Mouse (Mus musculus) heart, embryonic 15.5 days (tissue): Measurements from ENCODE around the gene Myo5c. TPM values are rescaled to one million over a fixed set of nuclear protein-coding genes. Genes with fewer than 3 reads are reported as not detected.

ENCODE experiments used
- ATAC-seq: fragments of 200-750 bp; cut with Nextera tagmentation; replicated peaks from 2 replicates; pipeline ENCODE4 v1.8.0; 2017; ENCODE audit warnings: low read depth, moderate TSS enrichment; ENCODE audit not compliant: insufficient number of reproducible peaks, insufficient read depth, low FRiP score
- H3K27ac ChIP-seq: fragments of 300-500 bp; sonication (generic); 2 replicates; pipeline ENCODE4 v1.5.1; 2015; ENCODE audit warnings: mild to moderate bottlenecking, inconsistent platforms
- H3K27me3 ChIP-seq: fragments of 300-500 bp; sonication (generic); 2 replicates; pipeline ENCODE4 v1.6.1; 2015; ENCODE audit warnings: inconsistent platforms
- H3K36me3 ChIP-seq: fragments of 300-500 bp; sonication (generic); 2 replicates; pipeline ENCODE4 v1.6.1; 2015; ENCODE audit warnings: mild to moderate bottlenecking, inconsistent platforms
- H3K4me1 ChIP-seq: fragments of 300-500 bp; sonication (generic); replicated peaks from 2 replicates; pipeline ENCODE4 v1.6.1; 2015; ENCODE audit warnings: inconsistent platforms
- H3K4me2 ChIP-seq: fragments of 300-500 bp; sonication (generic); 2 replicates; pipeline ENCODE4 v1.6.1; 2015; ENCODE audit warnings: inconsistent platforms, mild to moderate bottlenecking, moderate library complexity
- H3K4me3 ChIP-seq: fragments of 300-500 bp; sonication (generic); 2 replicates; pipeline ENCODE4 v1.5.1; 2015; ENCODE audit warnings: mild to moderate bottlenecking, inconsistent platforms
- H3K9ac ChIP-seq: fragments of 300-500 bp; sonication (generic); 2 replicates; pipeline ENCODE4 v1.6.1; 2015; ENCODE audit warnings: mild to moderate bottlenecking, inconsistent platforms
- H3K9me3 ChIP-seq: fragments of 300-500 bp; sonication (generic); replicated peaks from 2 replicates; pipeline ENCODE4 v1.6.1; 2016; ENCODE audit warnings: inconsistent platforms
- WGBS: fragments of 180-500 bp; shearing (Covaris S2); methylation state at CpG from one replicate; pipeline ENCODE4 v1.1.7; 2015; ENCODE audit warnings: mixed read lengths; 5-methylcytosine and 5-hydroxymethylcytosine counted together
- polyA plus RNA-seq: library from polyadenylated mRNA; unstranded; fragments of >200 nt; fragmentation: Nextera tagmentation; extraction: Ambion mirVana; gene quantifications from 2 replicates; pipeline ENCODE4 v1.2.1, GENCODE M21; 2015

Myo5c gene
- polyA plus RNA-seq, 1 experiment from 2014 or later = 2.4 TPM

DNA sequence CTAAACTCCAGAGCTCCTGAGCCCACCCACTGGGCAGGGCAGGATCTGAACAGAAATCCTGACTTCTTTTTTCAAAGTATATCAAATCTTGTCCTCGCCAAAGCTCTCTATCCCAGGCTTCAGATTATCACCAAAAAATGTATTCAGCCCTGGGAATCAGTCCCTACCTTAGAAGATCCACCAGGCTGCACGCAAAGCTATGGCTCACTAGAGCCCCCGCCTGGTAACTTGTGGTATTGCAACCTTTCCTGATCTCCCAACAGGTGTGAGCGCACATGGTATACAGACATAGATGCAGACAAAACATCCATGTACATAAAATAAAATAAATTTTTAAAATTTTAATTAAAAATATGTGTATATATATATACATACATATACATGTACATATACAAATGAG is 80.2 kb downstream of the Myo5c start:
- ATAC-seq = no peak
- no peaks in the 10 kb centered on the region for H3K36me3 ChIP-seq

DNA sequence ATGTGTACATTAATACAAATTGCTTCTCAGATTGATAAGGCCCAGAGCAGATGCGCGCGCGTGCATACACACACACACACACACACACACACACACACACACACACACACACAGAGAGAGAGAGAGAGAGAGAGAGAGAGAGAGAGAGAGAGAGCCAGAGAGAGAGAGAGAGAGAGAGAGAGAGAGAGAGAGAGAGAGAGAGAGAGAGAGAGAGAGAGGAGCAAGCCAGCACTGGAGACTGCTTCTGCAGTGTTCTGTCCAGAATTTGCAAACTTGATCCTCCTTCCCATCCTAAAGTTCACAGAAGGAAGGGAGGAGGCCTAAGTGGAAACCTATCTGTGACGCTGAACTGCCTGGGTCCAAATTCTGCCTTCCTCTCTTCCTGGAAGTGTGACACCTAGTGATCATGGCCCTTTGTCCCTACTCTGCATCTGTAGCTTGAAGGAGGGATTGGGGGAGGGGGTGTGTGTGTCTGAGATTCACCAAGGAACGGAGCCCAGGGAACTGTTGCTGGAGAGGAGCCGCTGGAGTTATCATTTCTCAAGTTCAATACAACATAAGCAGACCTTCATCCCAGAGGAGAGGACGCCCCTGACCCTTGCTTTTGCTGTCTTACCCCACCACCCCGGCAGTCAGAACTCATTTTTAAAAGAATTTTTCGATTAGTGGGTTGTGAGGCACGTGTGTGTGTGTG is 81.5 kb downstream of the Myo5c start:
- no peaks in the 10 kb centered on the region for H3K27me3 ChIP-seq
- ATAC-seq = no peak
- H3K9ac ChIP-seq = peak overlapping the region; percentile 70; the same call in 1 of the 2 replicates
- peaks cover 18% of the 10 kb centered on the region for H3K4me1 ChIP-seq
- no peaks in the 10 kb centered on the region for H3K36me3 ChIP-seq
- H3K9me3 ChIP-seq = no peaks in the 10 kb centered on the region
- 5% methylated on average over 7 of the region's 11 CpGs for WGBS
- peak overlapping the region; percentile 88 for H3K27ac ChIP-seq
- peak overlapping the region; percentile 78 for H3K4me3 ChIP-seq
- peak overlapping the region; percentile 84 for H3K4me2 ChIP-seq

More for the DNA sequence above, 80.2 kb downstream of the Myo5c start:
- 18% methylated on average over 4 of the region's 4 CpGs for WGBS
- H3K4me1 ChIP-seq = peaks cover 18% of the 10 kb centered on the region
- no peaks in the 10 kb centered on the region for H3K27me3 ChIP-seq
- no peak overlapping the region for H3K27ac ChIP-seq
- H3K9ac ChIP-seq = no peak overlapping the region
- H3K9me3 ChIP-seq = no peaks in the 10 kb centered on the region
- no peak overlapping the region for H3K4me2 ChIP-seq
- H3K4me3 ChIP-seq = no peak overlapping the region

- peaks cover 18% of the 10 kb centered on the region for H3K4me1 ChIP-seq
- H3K4me3 ChIP-seq = peak overlapping the region; percentile 78
- H3K9ac ChIP-seq = peak overlapping the region; percentile 70
- H3K9me3 ChIP-seq = no peaks in the 10 kb centered on the region
- under 1% methylated on average over 52 of the region's 52 CpGs for WGBS
- H3K4me2 ChIP-seq = peak overlapping the region; percentile 84
- H3K36me3 ChIP-seq = no peaks in the 10 kb centered on the region
- no peaks in the 10 kb centered on the region for H3K27me3 ChIP-seq
- ATAC-seq = peak; percentile 87
- peak overlapping the region; percentile 88 for H3K27ac ChIP-seq
These were observed 82.2 kb downstream of the Myo5c start for GRCm38 (mm10) chr9:75313832-75314516.

DNA sequence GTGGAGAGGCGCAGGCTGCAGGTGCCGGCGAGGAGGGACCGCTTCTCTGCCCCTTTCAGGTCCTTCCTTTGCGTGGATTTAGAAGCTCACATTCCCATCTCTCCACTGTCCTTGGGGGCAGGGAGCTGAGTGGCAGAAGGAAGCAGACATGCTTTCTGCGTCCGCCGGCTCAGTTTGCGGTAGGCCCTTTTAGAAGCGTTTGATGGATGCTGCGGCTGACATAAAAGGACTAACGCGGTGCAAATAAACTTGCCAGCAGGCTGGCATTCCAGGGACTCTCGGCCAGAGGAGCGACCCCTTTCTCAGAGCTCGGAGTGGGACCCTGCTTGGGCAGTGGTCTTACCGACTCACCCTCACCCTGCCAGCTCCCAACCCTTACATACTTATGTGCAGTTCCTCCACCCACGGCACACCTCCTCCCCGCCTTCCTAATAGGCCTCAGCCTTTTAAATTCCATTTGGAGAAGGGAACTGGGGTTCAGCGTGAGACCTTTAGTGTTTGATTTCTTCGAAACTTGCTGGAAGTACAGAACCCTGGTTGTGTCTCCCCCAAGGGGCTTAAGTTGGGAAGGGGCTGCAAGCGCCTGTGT is 82.8 kb downstream of the Myo5c start:
- no peak for ATAC-seq
- Histone ChIP-seq H3K9me3 (no peaks in the 10 kb centered on the region), H3K27me3 (no peaks in the 10 kb centered on the region), H3K36me3 (no peaks in the 10 kb centered on the region), H3K4me3 (peak overlapping the region; percentile 78), H3K4me2 (peak overlapping the region; percentile 84), H3K27ac (peak overlapping the region; percentile 88), H3K9ac (peak overlapping the region; percentile 70), H3K4me1 (peaks cover 22% of the 10 kb centered on the region)
- 4% methylated on average over 22 of the region's 22 CpGs for WGBS

GRCm38 (mm10) chr9:75315238-75315637 is 83.4 kb downstream of the Myo5c start:
- Histone ChIP-seq H3K36me3 (no peaks in the 10 kb centered on the region), H3K27ac (no peak overlapping the region), H3K4me3 (peak overlapping the region; percentile 78), H3K4me1 (peaks cover 27% of the 10 kb centered on the region), H3K9ac (no peak overlapping the region), H3K9me3 (no peaks in the 10 kb centered on the region), H3K4me2 (peak overlapping the region; percentile 84), H3K27me3 (no peaks in the 10 kb centered on the region)
- ATAC-seq = no peak
- WGBS = 76% methylated on average over 3 of the region's 3 CpGs

DNA sequence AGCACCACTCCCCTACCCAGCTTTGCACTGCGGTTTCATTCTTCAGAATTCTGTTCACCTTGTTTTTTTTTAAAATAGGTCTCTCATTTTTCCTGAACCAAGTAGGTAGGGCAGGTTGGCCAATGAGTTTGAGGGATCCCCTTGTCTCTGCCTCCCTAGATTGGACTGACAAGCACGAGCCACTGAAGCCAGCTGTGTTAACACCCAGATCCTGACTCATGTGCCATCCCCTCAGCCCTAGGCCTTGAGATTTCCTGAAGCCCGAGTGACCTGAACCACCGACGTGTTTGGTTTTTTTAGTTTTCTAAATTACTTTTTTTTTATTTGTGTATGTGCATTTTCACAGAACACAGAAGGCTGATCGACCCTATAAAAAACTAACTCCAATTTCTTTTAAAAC is 85.0 kb downstream of the Myo5c start:
- 89% methylated on average over 6 of the region's 6 CpGs for WGBS
- H3K4me3 ChIP-seq = no peak overlapping the region
- H3K4me1 ChIP-seq = peaks cover 30% of the 10 kb centered on the region
- no peaks in the 10 kb centered on the region for H3K9me3 ChIP-seq
- H3K27me3 ChIP-seq = no peaks in the 10 kb centered on the region
- no peak for ATAC-seq
- H3K27ac ChIP-seq = no peak overlapping the region
- no peak overlapping the region for H3K4me2 ChIP-seq
- no peaks in the 10 kb centered on the region for H3K36me3 ChIP-seq
- H3K9ac ChIP-seq = no peak overlapping the region

GRCm38 (mm10) chr9:75318196-75318595 is 86.4 kb downstream of the Myo5c start:
- Histone ChIP-seq H3K36me3 (no peaks in the 10 kb centered on the region), H3K27me3 (no peaks in the 10 kb centered on the region), H3K4me2 (no peak overlapping the region), H3K4me1 (peaks cover 32% of the 10 kb centered on the region), H3K9me3 (no peaks in the 10 kb centered on the region), H3K9ac (no peak overlapping the region), H3K4me3 (no peak overlapping the region), H3K27ac (no peak overlapping the region)
- WGBS = 89% methylated on average over 2 of the region's 2 CpGs
- no peak for ATAC-seq

- no peaks in the 10 kb centered on the region for H3K36me3 ChIP-seq
- peaks cover 25% of the 10 kb centered on the region for H3K4me1 ChIP-seq
- no peaks in the 10 kb centered on the region for H3K27me3 ChIP-seq
- 72% methylated on average over 3 of the region's 3 CpGs for WGBS
- no peak overlapping the region for H3K4me2 ChIP-seq
- H3K4me3 ChIP-seq = no peak overlapping the region
- H3K9me3 ChIP-seq = no peaks in the 10 kb centered on the region
- peak overlapping the region; percentile 76 for H3K27ac ChIP-seq
- no peak overlapping the region for H3K9ac ChIP-seq
- ATAC-seq = no peak
These were observed 87.5 kb downstream of the Myo5c start for GRCm38 (mm10) chr9:75319365-75319764.

GRCm38 (mm10) chr9:75322099-75322885 is 90.5 kb downstream of the Myo5c start:
- H3K27me3 ChIP-seq = no peaks in the 10 kb centered on the region
- no peaks in the 10 kb centered on the region for H3K9me3 ChIP-seq
- H3K27ac ChIP-seq = peak overlapping the region; percentile 37
- peaks cover 14% of the 10 kb centered on the region for H3K4me1 ChIP-seq
- 59% methylated on average over 13 of the region's 13 CpGs for WGBS
- H3K9ac ChIP-seq = no peak overlapping the region
- H3K4me3 ChIP-seq = no peak overlapping the region
- no peaks in the 10 kb centered on the region; the same call in 1 of the 2 replicates for H3K36me3 ChIP-seq
- ATAC-seq = 0 out of 2 replicates have a peak, but pooled peaks have one; percentile 40
- no peak overlapping the region for H3K4me2 ChIP-seq

DNA sequence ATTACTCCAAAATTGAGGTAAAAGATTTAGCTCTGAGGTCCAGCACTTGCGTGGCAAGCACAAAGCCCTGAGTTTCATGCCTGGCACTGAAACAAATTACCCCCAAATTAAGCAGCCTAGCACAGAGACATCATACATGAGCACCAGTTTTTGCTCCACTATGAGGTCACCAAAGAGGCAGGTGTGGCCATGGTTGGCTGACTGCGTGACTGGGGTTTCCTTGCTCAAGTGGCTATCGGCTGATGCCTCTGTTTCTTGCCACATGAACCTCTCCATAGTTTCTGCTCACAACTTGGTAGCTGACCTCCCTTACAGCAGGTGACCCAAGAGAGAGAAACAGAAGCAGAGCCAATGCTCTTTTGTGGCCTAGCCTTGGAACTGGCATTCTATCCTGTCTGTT is 96.2 kb downstream of the Myo5c start:
- H3K4me1 ChIP-seq = no peaks in the 10 kb centered on the region
- ATAC-seq = no peak
- H3K9me3 ChIP-seq = no peaks in the 10 kb centered on the region
- WGBS = 88% methylated on average over 3 of the region's 3 CpGs
- H3K4me2 ChIP-seq = no peak overlapping the region
- H3K36me3 ChIP-seq = peaks cover 10% of the 10 kb centered on the region; the same call in 1 of the 2 replicates
- H3K27me3 ChIP-seq = no peaks in the 10 kb centered on the region
- H3K4me3 ChIP-seq = no peak overlapping the region
- H3K27ac ChIP-seq = no peak overlapping the region
- H3K9ac ChIP-seq = no peak overlapping the region

GRCm38 (mm10) chr9:75330821-75331220 is 99.0 kb downstream of the Myo5c start:
- no peaks in the 10 kb centered on the region for H3K27me3 ChIP-seq
- no peaks in the 10 kb centered on the region for H3K4me1 ChIP-seq
- no peak overlapping the region for H3K9ac ChIP-seq
- no peaks in the 10 kb centered on the region for H3K9me3 ChIP-seq
- no peak overlapping the region for H3K4me2 ChIP-seq
- WGBS = 92% methylated on average over 8 of the region's 8 CpGs
- H3K36me3 ChIP-seq = peaks cover 31% of the 10 kb centered on the region
- no peak for ATAC-seq
- no peak overlapping the region for H3K27ac ChIP-seq
- H3K4me3 ChIP-seq = no peak overlapping the region
